Mouse (Mus musculus) cerebellum, adult 11-12 months (tissue): ENCODE data around the gene 6430571L13Rik.
A peak's percentile ranks its signal among the peaks of the same experiment; 100 is the strongest.

ENCODE experiments used
- DNase-seq: peaks from one replicate; pipeline ENCODE4 v3.0.0; 2022

The 6430571L13Rik gene

GRCm38 (mm10) chr9:107340911-107341645 lies 676 bp downstream of the 6430571L13Rik start:
- peak; percentile 67 for DNase-seq

GRCm38 (mm10) chr9:107342201-107342709 lies 1.9 kb downstream of the 6430571L13Rik start:
- peak; percentile 76 for DNase-seq

DNA sequence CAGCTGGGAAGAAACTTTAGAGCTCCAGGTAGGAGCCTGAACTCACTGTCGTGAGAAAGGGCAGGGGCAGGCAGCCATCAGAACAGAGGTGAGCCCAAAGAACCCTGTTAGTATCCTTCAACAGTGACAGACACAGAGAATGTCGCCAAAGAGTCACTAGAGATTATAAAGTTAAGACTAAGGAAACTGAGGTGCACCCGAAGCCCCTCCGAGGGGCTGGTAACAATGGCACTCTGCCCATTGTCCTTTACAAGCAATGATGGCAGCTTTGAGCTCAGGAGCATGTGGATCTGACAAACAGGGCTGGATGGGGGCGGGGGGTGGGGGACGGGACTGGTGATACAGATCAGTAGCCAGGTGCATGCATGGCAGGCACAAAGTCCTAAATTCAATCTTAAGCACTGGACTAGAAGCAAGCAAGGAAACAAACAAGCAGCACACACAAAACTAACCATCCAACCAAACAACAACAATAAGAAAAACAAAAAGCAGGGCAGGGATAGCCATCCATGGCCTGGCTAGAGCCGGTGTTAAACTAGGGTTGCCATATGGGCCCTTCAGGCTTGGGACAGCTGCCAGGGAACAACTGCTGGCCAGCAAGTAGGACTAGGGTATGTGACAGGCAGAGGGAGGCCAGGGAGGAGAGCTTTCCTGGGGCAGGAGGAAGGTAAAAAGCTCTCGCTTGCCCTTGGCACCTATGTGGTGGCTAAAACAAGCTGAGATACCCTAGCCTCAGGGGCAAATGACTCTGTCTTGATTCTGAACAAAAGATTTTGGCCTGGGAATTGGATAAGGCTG lies 2.9 kb downstream of the 6430571L13Rik start:
- DNase-seq, result peak; percentile 96

- peak; percentile 76 for DNase-seq
Observed at GRCm38 (mm10) chr9:107344027-107344426, 3.6 kb downstream of the 6430571L13Rik start.

DNA sequence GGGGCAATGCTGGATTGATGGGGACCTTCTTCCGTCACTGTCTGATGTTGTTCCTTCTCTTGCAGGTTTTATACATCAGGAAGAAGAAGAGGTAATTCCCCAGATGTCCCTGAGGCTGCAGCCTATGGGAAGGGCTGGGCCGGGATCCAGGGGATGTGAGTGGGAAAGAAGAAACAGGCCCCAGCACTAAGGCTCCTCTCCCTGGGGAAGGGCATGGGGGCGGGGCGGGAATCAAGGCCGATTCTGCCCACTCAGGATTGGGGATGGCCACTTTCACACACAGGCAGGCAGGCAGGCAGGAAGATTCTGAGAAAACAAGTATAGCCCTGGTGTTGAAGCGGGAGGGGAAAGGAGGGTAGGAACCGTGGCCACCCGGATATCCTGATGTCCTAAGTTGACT lies 5.7 kb downstream of the 6430571L13Rik start:
- DNase-seq, result peak; percentile 61

GRCm38 (mm10) chr9:107347586-107348183 lies 7.3 kb downstream of the 6430571L13Rik start:
- DNase-seq, result peak; percentile 67

GRCm38 (mm10) chr9:107349321-107349720 lies 8.9 kb downstream of the 6430571L13Rik start:
- DNase-seq, result no peak

- no peak for DNase-seq
Observed at GRCm38 (mm10) chr9:107354826-107355225, 14.4 kb downstream of the 6430571L13Rik start.

DNA sequence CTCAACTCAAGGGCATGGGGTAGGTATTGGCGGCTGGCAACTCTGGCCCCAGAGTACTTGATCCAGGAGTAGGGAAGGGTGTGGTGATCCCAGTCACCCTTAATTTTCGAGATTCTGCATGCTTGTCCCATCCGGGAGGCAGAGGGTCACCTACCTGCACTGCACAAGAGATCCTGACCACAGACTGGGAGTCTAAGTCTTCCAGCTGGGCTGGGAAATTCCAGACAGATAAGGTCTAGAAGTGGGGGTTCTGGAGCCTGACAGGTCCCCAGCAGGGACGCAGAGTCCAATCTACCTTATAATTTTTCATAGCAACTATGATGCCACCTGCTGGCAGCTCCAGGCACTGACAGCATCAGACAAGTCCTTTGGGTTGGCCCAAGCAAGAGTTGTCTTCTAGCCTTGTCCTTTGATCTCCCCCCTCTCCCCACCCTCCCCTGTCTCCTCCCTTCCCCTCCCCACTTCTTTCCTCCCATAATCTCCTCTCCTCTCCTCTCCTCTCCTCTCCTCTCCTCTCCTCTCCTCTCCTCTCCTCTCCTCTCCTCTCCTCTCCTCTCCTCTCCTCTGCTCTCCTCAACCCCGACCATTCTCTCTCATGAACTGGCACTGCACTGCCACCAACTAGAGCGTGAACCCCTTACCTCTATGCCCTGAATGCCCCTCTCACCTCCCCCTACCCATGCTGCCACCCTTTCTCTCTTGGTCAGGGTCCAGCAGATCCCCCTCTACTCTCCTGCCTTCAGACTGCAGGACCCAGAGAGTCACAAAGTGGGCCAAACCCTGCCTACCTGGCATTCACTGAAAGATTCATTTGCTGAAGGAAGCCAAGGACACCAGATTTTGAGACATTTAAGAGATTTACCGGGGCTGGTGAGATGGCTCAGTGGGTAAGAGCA lies 15.7 kb downstream of the 6430571L13Rik start:
- peak; percentile 85 for DNase-seq

DNA sequence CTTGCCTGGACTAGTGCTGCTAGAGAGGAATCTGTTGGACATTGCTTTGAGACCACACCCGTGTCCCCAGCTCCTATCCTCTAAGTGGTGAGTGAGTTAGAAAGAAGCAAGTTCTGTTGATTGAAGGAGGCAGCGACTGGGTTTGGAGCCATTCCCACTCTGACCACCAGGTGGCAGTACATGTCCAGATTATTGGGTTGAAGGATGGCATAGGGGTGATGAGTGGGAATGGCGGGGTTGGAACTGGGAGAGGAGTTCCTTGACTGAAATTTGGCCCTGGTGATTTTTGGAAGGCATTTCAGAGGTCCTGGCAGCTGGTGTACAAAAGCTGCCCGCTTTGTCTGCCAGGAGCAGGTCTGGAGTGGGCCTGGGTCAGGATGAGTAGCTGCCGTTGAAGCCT lies 17.2 kb downstream of the 6430571L13Rik start:
- DNase-seq, result peak; percentile 82

- no peak for DNase-seq
Observed at GRCm38 (mm10) chr9:107360989-107361388, 20.6 kb downstream of the 6430571L13Rik start.

- no peak for DNase-seq
Observed at GRCm38 (mm10) chr9:107366644-107367043, 26.2 kb downstream of the 6430571L13Rik start.

DNA sequence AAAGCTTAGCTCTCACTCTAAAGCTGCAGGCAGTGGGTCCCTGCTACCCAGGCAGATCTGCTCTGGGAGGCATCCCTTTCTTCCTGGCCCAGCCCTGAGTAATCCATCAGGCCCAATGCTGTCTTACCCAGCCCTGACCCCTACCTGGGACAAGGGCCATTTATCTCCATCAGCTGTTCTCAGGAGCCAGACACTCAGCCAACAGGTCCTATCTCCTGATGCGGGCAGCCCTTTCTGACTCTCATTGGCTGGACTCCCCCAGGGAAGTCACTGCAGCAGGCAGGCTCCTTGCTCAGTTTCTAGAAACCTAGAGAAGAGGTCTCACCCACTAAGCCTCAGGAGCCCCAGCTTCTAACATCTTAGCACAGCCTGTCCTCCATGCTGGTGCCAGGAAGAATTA lies 27.9 kb downstream of the 6430571L13Rik start:
- no peak for DNase-seq

DNA sequence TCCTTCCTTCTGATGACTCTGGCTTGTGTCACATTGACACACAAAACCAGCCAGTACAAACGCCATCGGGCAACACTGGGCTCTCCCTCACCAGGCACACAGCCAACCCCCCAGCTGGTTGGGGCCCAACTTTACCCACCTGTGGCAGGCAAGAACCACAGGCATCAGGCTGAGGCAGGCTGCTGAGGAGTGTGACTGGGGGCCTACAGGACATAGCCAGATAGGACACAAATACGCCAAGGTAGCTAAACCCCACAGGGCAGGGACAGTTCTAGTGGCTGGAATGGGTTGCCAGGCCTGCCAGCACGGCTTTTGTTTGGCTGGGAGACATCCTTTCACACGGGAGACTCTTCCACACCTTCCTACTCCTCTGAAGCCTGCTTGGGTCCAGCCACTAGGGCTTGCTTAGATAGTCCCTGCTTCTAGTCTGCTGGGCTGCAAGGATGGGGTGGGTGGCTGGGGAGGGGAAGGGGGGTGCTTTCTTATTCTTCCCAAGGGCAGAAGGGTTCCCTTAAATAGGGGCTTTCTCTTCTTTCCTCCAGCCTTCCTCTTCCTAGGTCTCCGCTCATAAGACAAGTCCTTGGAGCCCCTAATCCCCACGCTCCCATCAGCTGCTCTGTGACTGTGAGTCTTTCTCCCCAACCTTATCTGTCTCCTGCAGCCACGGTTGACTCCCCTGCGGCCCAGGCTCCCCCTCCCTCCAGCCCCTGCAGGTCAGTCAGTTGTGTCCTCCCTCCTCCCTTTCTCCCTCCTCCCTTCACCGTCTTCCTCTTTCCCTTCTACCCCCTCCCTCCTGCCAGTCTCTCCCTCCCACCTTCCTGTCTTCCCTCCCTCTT lies 29.1 kb downstream of the 6430571L13Rik start:
- no peak for DNase-seq

- no peak for DNase-seq
Observed at GRCm38 (mm10) chr9:107370106-107370463, 29.7 kb downstream of the 6430571L13Rik start.

DNA sequence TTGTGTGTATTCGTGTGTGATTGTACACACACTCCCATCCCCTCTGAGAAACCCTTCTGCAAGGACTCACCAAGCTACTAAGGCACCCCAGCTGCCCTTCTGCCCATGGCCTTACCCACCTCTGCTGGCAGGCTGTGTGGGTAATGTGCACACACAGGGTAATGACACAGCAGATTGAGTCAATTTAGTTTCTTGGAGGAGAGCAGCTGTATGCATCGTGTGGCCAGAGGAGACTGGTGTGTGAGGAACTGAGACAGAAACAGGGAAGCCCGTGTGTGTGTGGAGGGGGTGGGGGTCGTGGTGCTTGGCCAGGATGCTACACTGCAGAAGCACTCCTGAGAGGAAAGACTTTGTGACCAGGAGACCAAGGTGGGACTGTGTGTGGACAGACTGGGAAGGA lies 32.0 kb downstream of the 6430571L13Rik start:
- no peak for DNase-seq

DNA sequence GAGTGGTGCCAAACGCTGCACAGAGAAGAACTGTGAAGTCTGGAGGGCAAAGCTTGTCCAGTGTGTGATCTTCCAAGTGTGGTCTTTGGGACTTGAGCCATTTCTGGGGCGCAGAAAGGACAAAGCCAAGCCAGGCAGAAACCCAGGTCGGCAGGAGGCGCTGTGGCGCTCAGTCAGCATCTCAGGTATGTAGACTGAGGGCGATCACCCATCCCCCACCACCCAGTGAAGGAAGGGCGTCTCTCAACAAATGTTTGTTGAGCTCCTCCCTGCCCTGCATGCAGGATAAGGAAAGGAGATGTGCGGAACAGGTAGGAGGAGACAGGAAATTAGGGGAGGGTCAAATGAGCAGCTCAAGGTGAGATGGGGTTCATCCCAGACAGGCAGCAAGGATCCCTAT lies 34.2 kb downstream of the 6430571L13Rik start:
- no peak for DNase-seq

GRCm38 (mm10) chr9:107375451-107375850 lies 35.0 kb downstream of the 6430571L13Rik start:
- DNase-seq, result no peak

DNA sequence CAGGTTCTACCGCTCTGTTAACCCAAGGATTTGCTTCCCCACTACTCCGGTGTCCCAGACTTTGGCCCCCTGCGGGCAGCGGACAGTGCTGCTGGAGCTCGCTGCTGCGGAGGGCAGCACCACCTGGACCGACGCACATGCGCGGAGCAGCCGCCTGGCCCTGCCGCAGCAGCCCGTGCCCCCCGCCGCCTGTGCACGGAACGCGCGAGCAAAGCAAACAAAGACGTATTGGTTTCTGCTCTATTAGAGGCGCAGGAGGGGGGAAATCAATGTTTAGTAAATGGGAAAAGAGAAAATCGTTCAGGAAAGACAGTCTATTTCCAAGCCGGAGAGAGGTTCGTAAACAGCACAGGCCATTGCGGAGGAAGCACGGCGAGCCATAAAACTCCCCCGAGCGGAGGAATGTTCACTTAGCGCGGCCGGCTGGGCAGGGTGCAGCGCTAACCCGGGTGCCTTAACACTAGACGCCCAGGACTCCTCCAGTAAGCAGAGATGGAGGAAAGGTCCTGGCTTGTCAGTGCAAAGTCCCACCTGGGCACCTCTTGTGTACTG lies 37.6 kb downstream of the 6430571L13Rik start:
- peak; percentile 69 for DNase-seq

DNA sequence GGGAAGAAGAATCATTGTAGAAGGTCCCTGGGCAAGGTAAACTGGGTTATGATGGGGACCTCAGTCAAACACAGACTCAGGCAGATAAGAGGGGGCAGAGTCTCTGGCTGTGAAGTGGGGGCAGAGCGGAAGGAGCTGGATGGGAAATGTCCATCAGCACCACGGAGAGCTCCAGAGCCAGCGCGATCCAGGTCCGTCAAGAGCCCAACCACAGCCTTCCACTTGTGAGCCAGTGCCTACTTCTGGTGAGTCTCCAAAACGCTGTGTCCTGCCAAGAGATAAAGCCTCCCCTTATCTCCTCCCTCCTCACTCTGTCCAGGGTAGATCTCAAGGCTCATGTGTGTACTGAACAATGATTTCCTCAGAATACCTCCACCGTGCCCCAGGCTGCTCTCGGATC lies 41.3 kb downstream of the 6430571L13Rik start:
- DNase-seq, result no peak

DNA sequence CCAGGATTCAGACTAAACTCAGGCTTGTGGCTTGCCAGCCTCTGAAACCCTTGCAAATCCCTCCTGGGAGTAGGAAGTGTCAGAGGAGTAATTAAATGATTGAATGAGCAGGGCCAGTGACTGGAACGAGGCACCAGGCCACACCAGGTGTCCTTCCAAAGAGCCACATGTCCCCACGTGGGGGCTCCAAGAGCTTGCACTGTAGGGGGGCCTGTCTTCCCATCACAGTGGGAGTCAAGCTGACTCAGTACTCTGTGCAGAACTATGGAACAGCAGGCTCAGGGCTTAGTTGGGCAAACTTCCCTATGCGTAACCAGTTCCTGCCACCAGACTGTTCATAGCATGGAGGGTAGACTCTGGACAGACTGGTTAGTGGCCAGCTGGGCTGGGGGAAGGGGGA lies 44.0 kb downstream of the 6430571L13Rik start:
- DNase-seq, result peak; percentile 69
